10 mouse cellular contexts compared by ENCODE assay signal in the genomic region with DNA sequence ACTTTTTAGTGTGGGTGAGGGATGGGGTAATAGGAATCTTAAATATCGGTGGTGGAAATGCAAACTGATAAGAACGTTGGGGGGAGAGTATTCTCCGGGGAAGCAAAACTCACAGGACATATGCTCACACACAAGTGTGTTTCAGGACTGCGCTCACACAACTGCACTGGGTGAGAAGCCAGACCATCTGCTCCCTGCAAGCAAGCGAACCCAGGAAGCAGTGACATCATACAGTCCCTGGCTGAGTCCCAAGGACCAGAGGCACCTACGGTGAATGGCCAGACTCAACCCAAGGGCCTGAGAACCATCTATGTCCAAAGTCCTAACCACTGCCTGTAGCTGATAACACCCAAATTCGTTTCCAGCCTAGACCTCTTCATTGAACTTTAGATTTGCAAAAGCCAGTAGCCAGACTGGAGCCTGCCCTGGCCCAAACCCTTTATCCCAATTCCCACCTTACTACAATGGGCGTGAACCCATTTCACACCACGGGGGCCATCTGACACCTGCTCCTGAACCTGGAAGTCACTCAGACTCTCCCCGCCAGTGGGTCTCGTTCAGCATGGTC. TPM values are rescaled to one million over a fixed set of nuclear protein-coding genes. Genes with fewer than 3 reads are reported as not detected.
DNase-seq lines count a peak whose midpoint lies in the region; ATAC-seq lines count a peak whose summit lies in the region.
"Had no signal": no experiment of that assay in that cellular context is flagged by ENCODE, and none has a peak within 500 bp of the region (broad histone marks: within the 10 kb centered on the region; RNA-seq: fewer than 3 reads in every experiment).

No protein-coding gene starts in this region.

- no peak overlapping the region for H3K9ac ChIP-seq in forebrain, embryonic 16.5 days (replicated peaks; ENCODE audit: low read depth, low read length)
- H3K9ac ChIP-seq in midbrain, embryonic 13.5 days (replicated peaks) = no peak overlapping the region
- H3K9ac ChIP-seq: limb, embryonic 12.5 days had no signal

- peaks cover 10% of the 10 kb centered on the region for H3K36me3 ChIP-seq in megakaryocyte, embryonic 14.5 days (replicated peaks; ENCODE audit: low read length)
- H3K36me3 ChIP-seq in forebrain, embryonic 16.5 days (ENCODE audit: control insufficient read depth, insufficient read depth) = no peaks in the 10 kb centered on the region
- H3K36me3 ChIP-seq in midbrain, embryonic 13.5 days = no peaks in the 10 kb centered on the region
- H3K36me3 ChIP-seq: heart, embryonic 10.5 days; limb, embryonic 12.5 days had no signal

- peak; percentile 59 for DNase-seq in left cerebral cortex, postnatal 4 days
- DNase-seq in telencephalon, adult 2 months (ENCODE audit: low read depth, low spot score) = peak; percentile 64

- WGBS in forebrain, embryonic 16.5 days = 63% methylated on average over 11 of the region's 11 CpGs
- WGBS in midbrain, embryonic 13.5 days = 86% methylated on average over 11 of the region's 11 CpGs

- no peak for ATAC-seq in megakaryocyte, adult 5-6 weeks (ENCODE audit: poor library complexity, severe bottlenecking)
- peak; percentile 89 for ATAC-seq in forebrain, embryonic 16.5 days
- ATAC-seq in erythroblast, adult 5-6 weeks (replicated peaks; ENCODE audit: low FRiP score, poor library complexity, severe bottlenecking) = no peak
- ATAC-seq in midbrain, embryonic 13.5 days = no peak

- no peak overlapping the region for H3K4me2 ChIP-seq in forebrain, embryonic 16.5 days (ENCODE audit: low read length)
- H3K4me2 ChIP-seq in midbrain, embryonic 13.5 days (replicated peaks) = no peak overlapping the region
- H3K4me2 ChIP-seq: limb, embryonic 12.5 days had no signal

- H3K4me1 ChIP-seq in megakaryocyte, embryonic 14.5 days = peaks cover 100% of the 10 kb centered on the region
- peaks cover 10% of the 10 kb centered on the region for H3K4me1 ChIP-seq in forebrain, embryonic 16.5 days (replicated peaks; ENCODE audit: control insufficient read depth, insufficient read depth, low read length)
- H3K4me1 ChIP-seq in midbrain, embryonic 13.5 days (replicated peaks) = no peaks in the 10 kb centered on the region
- H3K4me1 ChIP-seq: limb, embryonic 12.5 days had no signal

- H3K4me3 ChIP-seq in megakaryocyte, embryonic 14.5 days (replicated peaks) = peak overlapping the region; percentile 16
- no peak overlapping the region for H3K4me3 ChIP-seq in forebrain, embryonic 16.5 days (replicated peaks; ENCODE audit: low read length)
- no peak overlapping the region for H3K4me3 ChIP-seq in midbrain, embryonic 13.5 days (replicated peaks)
- H3K4me3 ChIP-seq: heart, embryonic 10.5 days; limb, embryonic 12.5 days had no signal

- no peaks in the 10 kb centered on the region for H3K27me3 ChIP-seq in megakaryocyte, embryonic 14.5 days (replicated peaks)
- H3K27me3 ChIP-seq in forebrain, embryonic 16.5 days (replicated peaks; ENCODE audit: control insufficient read depth, insufficient read depth, low read length) = no peaks in the 10 kb centered on the region
- H3K27me3 ChIP-seq in midbrain, embryonic 13.5 days = peaks cover 3% of the 10 kb centered on the region; the same call in 1 of the 2 replicates

- no peaks in the 10 kb centered on the region for H3K9me3 ChIP-seq in megakaryocyte, embryonic 14.5 days
- H3K9me3 ChIP-seq in forebrain, embryonic 16.5 days (ENCODE audit: control insufficient read depth, low read length) = no peaks in the 10 kb centered on the region
- no peaks in the 10 kb centered on the region for H3K9me3 ChIP-seq in midbrain, embryonic 13.5 days
- H3K9me3 ChIP-seq: heart, embryonic 10.5 days; limb, embryonic 12.5 days had no signal

- H3K27ac ChIP-seq in forebrain, embryonic 16.5 days (ENCODE audit: low read length) = no peak overlapping the region
- H3K27ac ChIP-seq in midbrain, embryonic 13.5 days = no peak overlapping the region
- H3K27ac ChIP-seq: limb, embryonic 12.5 days had no signal

- intact Hi-C loops in left cerebral cortex, postnatal 4 days (cut with DNase I) = no loop called here

RNA-seq across cellular contexts. Expression of gene Sftpb, which starts 33.4 kb away (rescaled TPM):
- 2.7 and 3.5 TPM in 2 replicates for polyA plus RNA-seq in megakaryocyte, embryonic 14.5 days (2012; ENCODE audit: insufficient read depth, low replicate concordance)
- 0.60 TPM in 1 of 2 replicates, not detected in the other for total RNA-seq in megakaryocyte, adult 5-6 weeks (2015)
- not detected in 2 replicates for total RNA-seq in megakaryocyte, adult 5-6 weeks (2017)
- polyA plus RNA-seq in forebrain, embryonic 16.5 days (2015; fragmentation: Nextera tagmentation; extraction: Ambion mirVana) = 0.14 and 0.29 TPM in 2 replicates
- total RNA-seq in left cerebral cortex, postnatal 4 days (2021) = under 1 TPM in 1 of 2 experiments, not detected in 1; 0.26 TPM
- not detected in 2 replicates for total RNA-seq in erythroblast, adult 5-6 weeks (2015; ENCODE audit: low replicate concordance)
- 1.6 TPM in 1 of 2 replicates, not detected in the other for total RNA-seq in erythroblast, adult 5-6 weeks (2017; ENCODE audit: low replicate concordance)
- not detected in 2 replicates for polyA plus RNA-seq in midbrain, embryonic 13.5 days (2015; fragmentation: Nextera tagmentation; extraction: Ambion mirVana)
- total RNA-seq: MEL had no signal
- polyA plus RNA-seq: limb, embryonic 12.5 days had no signal

RNA-seq across cellular contexts. Expression of gene Atoh8, which starts 35.7 kb away (rescaled TPM):
- 51.0 and 108 TPM in 2 replicates for polyA plus RNA-seq in megakaryocyte, embryonic 14.5 days (2012; ENCODE audit: insufficient read depth, low replicate concordance)
- 0.22 TPM in 1 of 2 replicates, not detected in the other for total RNA-seq in megakaryocyte, adult 5-6 weeks (2015)
- 0.51 TPM in 1 of 2 replicates, not detected in the other for total RNA-seq in megakaryocyte, adult 5-6 weeks (2017)
- polyA plus RNA-seq in forebrain, embryonic 16.5 days (2015; fragmentation: Nextera tagmentation; extraction: Ambion mirVana) = 2.7 and 3.0 TPM in 2 replicates
- 1 to 10 TPM; 1.8 TPM for total RNA-seq in left cerebral cortex, postnatal 4 days (2021)
- not detected in 2 replicates for total RNA-seq in erythroblast, adult 5-6 weeks (2015; ENCODE audit: low replicate concordance)
- not detected in 2 replicates for total RNA-seq in erythroblast, adult 5-6 weeks (2017; ENCODE audit: low replicate concordance)
- 2.2 and 3.8 TPM in 2 replicates for polyA plus RNA-seq in midbrain, embryonic 13.5 days (2015; fragmentation: Nextera tagmentation; extraction: Ambion mirVana)
- total RNA-seq: MEL had no signal
